Mouse (Mus musculus) CH12.LX (cell line): ENCODE data around the gene Nr1h4. TPM values are rescaled to one million over a fixed set of nuclear protein-coding genes. Genes with fewer than 3 reads are reported as not detected.

Experiments used
- DNase-seq: peaks from one replicate; pipeline ENCODE4 v3.0.0-alpha.2; 2013; ENCODE audit errors: extremely low read depth
- H3K27ac ChIP-seq: 2 replicates; pipeline ENCODE4 v1.5.1; 2012; ENCODE audit warnings: low read depth, mild to moderate bottlenecking, control low read depth, moderate library complexity; ENCODE audit not compliant: insufficient read depth
- H3K27me3 ChIP-seq: replicated peaks from 2 replicates; pipeline ENCODE3; 2012; ENCODE audit warnings: inconsistent platforms
- H3K36me3 ChIP-seq, 2 experiments: replicated peaks in 1 of 2; 2 replicates each; pipeline versions ENCODE3 to v1.6.1; 2012; ENCODE audit warnings: inconsistent platforms in 1 of 2, low read length in 1 of 2, mild to moderate bottlenecking in 1 of 2, mixed read lengths in 1 of 2, moderate library complexity in 1 of 2; ENCODE audit not compliant: control insufficient read depth in 1 of 2, insufficient read depth in 1 of 2
- H3K4me1 ChIP-seq, 2 experiments: 2 replicates each; pipeline ENCODE4 v1.6.1; 2012; ENCODE audit warnings: inconsistent platforms in 1 of 2, moderate library complexity in 1 of 2; ENCODE audit not compliant: insufficient read depth in 2 of 2, control insufficient read depth in 1 of 2
- H3K4me2 ChIP-seq: 2 replicates; pipeline ENCODE4 v1.6.1; 2012; ENCODE audit warnings: low read depth, mild to moderate bottlenecking, control low read depth; ENCODE audit not compliant: poor library complexity, insufficient read depth, severe bottlenecking
- H3K4me3 ChIP-seq, 3 experiments: fragments of 150-350 bp in 1 of 3; sonication (generic) in 1 of 3; replicated peaks in 1 of 3; 2 replicates each; pipeline versions ENCODE3 to v1.5.1; 2011 to 2012; ENCODE audit warnings: low read depth in 2 of 3, low read length in 2 of 3, mild to moderate bottlenecking in 2 of 3, moderate library complexity in 2 of 3, control low read depth in 1 of 3, improper control_type of control experiment in 1 of 3, inconsistent platforms in 1 of 3, mixed read lengths in 1 of 3; ENCODE audit not compliant: poor library complexity in 1 of 3
- H3K79me2 ChIP-seq: replicated peaks from 2 replicates; pipeline ENCODE4 v1.6.1; 2012; ENCODE audit warnings: mild to moderate bottlenecking, moderate library complexity; ENCODE audit not compliant: control insufficient read depth, poor library complexity, insufficient read depth, severe bottlenecking; ENCODE audit errors: extremely low read depth
- H3K9ac ChIP-seq: 2 replicates; pipeline ENCODE4 v1.6.1; 2012; ENCODE audit warnings: low read depth, mild to moderate bottlenecking, control low read depth, moderate library complexity; ENCODE audit not compliant: insufficient read depth
- H3K9me3 ChIP-seq: replicated peaks from 2 replicates; pipeline ENCODE3; 2012; ENCODE audit warnings: low read length, inconsistent platforms, mixed read lengths
- BHLHE40 ChIP-seq: IDR thresholded peaks from 2 replicates; pipeline ENCODE4 v1.6.1; 2011; ENCODE audit warnings: mild to moderate bottlenecking, low read depth, low read length, improper control_type of control experiment
- CHD1 ChIP-seq: IDR thresholded peaks from 2 replicates; pipeline ENCODE4 v1.6.1; 2012; ENCODE audit warnings: low read depth, low read length, improper control_type of control experiment, inconsistent platforms
- CHD2 ChIP-seq: IDR thresholded peaks from 2 replicates; pipeline ENCODE4 v1.6.1; 2011; ENCODE audit warnings: low read length, improper control_type of control experiment
- E2F4 ChIP-seq: IDR thresholded peaks from 2 replicates; pipeline ENCODE4 v1.6.1; 2011; ENCODE audit warnings: low read depth, low read length, improper control_type of control experiment; ENCODE audit not compliant: insufficient replicate concordance
- EP300 ChIP-seq: IDR thresholded peaks from 2 replicates; pipeline ENCODE4 v1.6.1; 2011; ENCODE audit warnings: low read length, improper control_type of control experiment
- ETS1 ChIP-seq: conservative IDR thresholded peaks from 2 replicates; pipeline ENCODE4 v1.6.1; 2012; ENCODE audit warnings: low read depth, mild to moderate bottlenecking, inconsistent platforms, low read length, improper control_type of control experiment, moderate library complexity
- GABPA ChIP-seq: IDR thresholded peaks from 2 replicates; pipeline ENCODE4 v1.6.1; 2012; ENCODE audit warnings: low read depth, low read length, improper control_type of control experiment, inconsistent platforms; ENCODE audit not compliant: insufficient replicate concordance
- IRF4 ChIP-seq: IDR thresholded peaks from 2 replicates; pipeline ENCODE4 v1.6.1; 2014; ENCODE audit warnings: low read depth, mild to moderate bottlenecking, inconsistent platforms, low read length, improper control_type of control experiment
- JUN ChIP-seq: IDR thresholded peaks from 2 replicates; pipeline ENCODE4 v1.6.1; 2011; ENCODE audit warnings: low read depth, mild to moderate bottlenecking, low read length, improper control_type of control experiment, moderate library complexity; ENCODE audit not compliant: insufficient read depth
- JUND ChIP-seq: conservative IDR thresholded peaks from 2 replicates; pipeline ENCODE4 v1.6.1; 2011; ENCODE audit warnings: low read depth, low read length, improper control_type of control experiment
- KAT2A ChIP-seq: IDR thresholded peaks from 2 replicates; pipeline ENCODE4 v1.6.1; 2012; ENCODE audit warnings: low read length, improper control_type of control experiment, inconsistent platforms; ENCODE audit not compliant: insufficient replicate concordance
- MAZ ChIP-seq: IDR thresholded peaks from 2 replicates; pipeline ENCODE4 v1.6.1; 2012; ENCODE audit warnings: low read depth, mild to moderate bottlenecking, inconsistent platforms, low read length, improper control_type of control experiment, moderate library complexity
- MEF2A ChIP-seq: IDR thresholded peaks from 2 replicates; pipeline ENCODE4 v1.6.1; 2014; ENCODE audit warnings: low read depth, mild to moderate bottlenecking, inconsistent platforms, low read length, improper control_type of control experiment, borderline replicate concordance
- MXI1 ChIP-seq: IDR thresholded peaks from 2 replicates; pipeline ENCODE4 v1.6.1; 2011; ENCODE audit warnings: mild to moderate bottlenecking, low read depth, low read length, improper control_type of control experiment
- MYC ChIP-seq: IDR thresholded peaks from 2 replicates; pipeline ENCODE4 v1.6.1; 2011; ENCODE audit warnings: low read depth, mild to moderate bottlenecking, improper control_type of control experiment, low read length
- PAX5 ChIP-seq: IDR thresholded peaks from 2 replicates; pipeline ENCODE4 v1.6.1; 2012; ENCODE audit warnings: low read length, inconsistent platforms, mixed read lengths
- POLR2A ChIP-seq: IDR thresholded peaks from 2 replicates; pipeline ENCODE4 v1.6.1; 2011; ENCODE audit warnings: low read depth, mild to moderate bottlenecking, improper control_type of control experiment, low read length
- POLR2AphosphoS2 ChIP-seq: IDR thresholded peaks from 2 replicates; pipeline ENCODE4 v1.6.1; 2011; ENCODE audit warnings: low read depth, low read length, improper control_type of control experiment
- RAD21 ChIP-seq: IDR thresholded peaks from 2 replicates; pipeline ENCODE4 v1.6.1; 2011; ENCODE audit warnings: low read depth, mild to moderate bottlenecking, low read length, improper control_type of control experiment, moderate library complexity
- RCOR1 ChIP-seq: conservative IDR thresholded peaks from 2 replicates; pipeline ENCODE4 v1.6.1; 2012; ENCODE audit warnings: low read depth, mild to moderate bottlenecking, inconsistent platforms, low read length, improper control_type of control experiment
- TBP ChIP-seq: conservative IDR thresholded peaks from 2 replicates; pipeline ENCODE4 v1.6.1; 2011; ENCODE audit warnings: low read depth, low read length, improper control_type of control experiment
- TCF12 ChIP-seq: IDR thresholded peaks from 2 replicates; pipeline ENCODE4 v1.6.1; 2014; ENCODE audit warnings: low read depth, mild to moderate bottlenecking, inconsistent platforms, low read length, improper control_type of control experiment
- USF1 ChIP-seq: IDR thresholded peaks from 2 replicates; pipeline ENCODE4 v1.6.1; 2014; ENCODE audit warnings: low read depth, mild to moderate bottlenecking, inconsistent platforms, low read length, improper control_type of control experiment
- USF2 ChIP-seq: conservative IDR thresholded peaks from 2 replicates; pipeline ENCODE4 v1.6.1; 2011; ENCODE audit warnings: low read depth, low read length, improper control_type of control experiment
- ZC3H11A ChIP-seq: IDR thresholded peaks from 2 replicates; pipeline ENCODE4 v1.6.1; 2012; ENCODE audit warnings: low read depth, mild to moderate bottlenecking, inconsistent platforms, low read length, improper control_type of control experiment
- ZMIZ1 ChIP-seq: IDR thresholded peaks from 2 replicates; pipeline ENCODE4 v1.6.1; 2012; ENCODE audit warnings: low read depth, mild to moderate bottlenecking, inconsistent platforms, low read length, improper control_type of control experiment
- ZNF384 ChIP-seq: IDR thresholded peaks from 2 replicates; pipeline ENCODE4 v1.6.1; 2012; ENCODE audit warnings: low read depth, low read length, improper control_type of control experiment, inconsistent platforms
- dilution Hi-C: fragments of 300-500 bp; cut with MboI; formaldehyde crosslinking; loops from 2 replicates; pipeline ENCODE4 v1.14.3; 2020; ENCODE audit warnings: low sequenced_read_pairs; ENCODE audit not compliant: extremely low pct_unique_long_range_greater_than_20kb, extremely low pct_ligation_motif_present
- in situ Hi-C: fragments of 300-500 bp; cut with MboI; formaldehyde crosslinking; loops from 3 replicates; pipeline ENCODE4 v1.14.3; 2019; ENCODE audit warnings: low sequenced_read_pairs, low pct_ligation_motif_present, low pct_unique_long_range_greater_than_20kb, mixed read lengths
- polyA plus RNA-seq: library from polyadenylated mRNA; unstranded; fragments of >175 nt; gene quantifications from 2 replicates; pipeline ENCODE4 v1.2.1, GENCODE M21; 2012; ENCODE audit warnings: low read depth; ENCODE audit not compliant: insufficient read length
- total RNA-seq, 2 experiments: library from RNA; depleted of rRNA; stranded (reverse); fragments of 300-350 nt in 1 of 2; fragments of >200 nt in 1 of 2; gene quantifications; 2 replicates each; pipeline ENCODE4 v1.2.3; 2012 to 2014

Gene Nr1h4
- total and polyA plus RNA-seq, 3 experiments = not detected

DNA sequence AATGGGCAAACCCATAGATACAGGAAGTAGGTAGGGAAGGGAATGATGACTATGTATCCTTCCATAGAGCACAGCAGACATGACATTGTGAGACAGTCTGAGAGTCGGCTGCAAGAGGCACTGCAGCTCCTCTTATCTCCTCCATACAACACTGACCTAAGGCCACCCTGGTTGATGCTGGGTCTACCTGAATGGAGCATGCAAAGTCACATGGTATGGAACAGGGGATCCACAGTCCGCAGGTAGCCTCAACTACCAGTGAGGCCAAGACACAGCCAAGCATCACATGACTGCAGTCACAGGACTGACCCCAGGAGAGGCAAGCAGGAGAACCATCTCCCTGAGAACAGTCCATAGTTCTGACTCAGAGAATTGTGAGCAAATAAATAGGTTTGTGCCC is 34.0 kb upstream of the Nr1h4 start:
- in situ Hi-C loops (no loop called here), dilution Hi-C loops (no loop called here)
- Histone ChIP-seq H3K9me3 (peaks cover 5% of the 10 kb centered on the region), H3K79me2 (no peaks in the 10 kb centered on the region), H3K36me3 (no peaks in the 10 kb centered on the region), H3K27me3 (no peaks in the 10 kb centered on the region), H3K4me1 (no peaks in the 10 kb centered on the region), H3K4me3 (no peak overlapping the region), H3K27ac (no peak overlapping the region), H3K4me2 (no peak overlapping the region), H3K9ac (no peak overlapping the region)
- no peak for DNase-seq
- TF ChIP-seq MYC = no peak
- TF ChIP-seq ETS1 = no peak
- TF ChIP-seq ZNF384 = no peak
- TF ChIP-seq CHD1 = no peak
- TF ChIP-seq IRF4 = no peak
- TF ChIP-seq POLR2A = no peak
- no peak for TF ChIP-seq JUND
- no peak for TF ChIP-seq MEF2A
- TF ChIP-seq POLR2AphosphoS2 = no peak
- TF ChIP-seq USF1 = no peak
- no peak for TF ChIP-seq EP300
- TF ChIP-seq RCOR1 = no peak
- TF ChIP-seq KAT2A = no peak
- no peak for TF ChIP-seq RAD21
- no peak for TF ChIP-seq TCF12
- TF ChIP-seq CHD2 = no peak
- TF ChIP-seq JUN = no peak
- no peak for TF ChIP-seq BHLHE40
- no peak for TF ChIP-seq PAX5
- TF ChIP-seq GABPA = no peak

DNA sequence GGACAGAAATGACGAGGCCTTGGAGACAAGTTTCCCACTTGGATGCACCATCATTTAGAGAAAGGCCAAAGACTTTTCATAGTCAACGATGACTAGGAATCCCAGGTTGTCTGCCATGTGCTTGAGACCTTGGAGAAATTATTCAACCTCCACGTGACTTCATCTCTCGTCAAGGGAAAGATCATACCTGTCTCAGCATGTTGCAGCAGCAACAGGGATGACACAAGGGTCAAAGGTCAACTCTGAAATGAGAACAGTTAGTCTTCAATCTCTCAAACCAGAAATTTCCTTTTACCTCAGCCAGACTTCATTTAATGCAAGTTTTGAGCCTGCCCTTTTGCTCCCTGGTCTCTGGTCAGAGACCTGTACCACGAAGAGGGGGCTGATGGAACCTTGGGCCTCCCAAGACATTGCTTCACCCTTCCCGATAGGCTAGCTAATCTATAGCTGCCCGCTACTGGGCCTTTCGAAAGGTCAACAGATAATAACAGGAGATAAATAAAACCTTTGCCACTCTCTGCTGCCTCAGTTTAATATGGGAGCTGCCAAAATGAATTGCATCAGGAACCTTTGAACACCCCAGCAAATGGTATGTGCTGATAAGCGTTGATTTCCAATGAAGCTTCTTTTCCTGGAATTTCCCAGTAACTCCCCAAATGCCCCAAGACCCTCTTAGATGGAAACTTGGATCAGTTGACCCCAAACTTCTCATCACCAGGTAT is 32.1 kb upstream of the Nr1h4 start:
- H3K27ac ChIP-seq = no peak overlapping the region
- no peaks in the 10 kb centered on the region for H3K36me3 ChIP-seq
- TF ChIP-seq ZNF384 (no peak), ZMIZ1 (no peak), E2F4 (no peak), CHD2 (no peak), TBP (no peak), USF2 (no peak), JUND (no peak), ZC3H11A (no peak), EP300 (no peak), BHLHE40 (no peak), MAZ (no peak), MXI1 (no peak)
- H3K27me3 ChIP-seq = no peaks in the 10 kb centered on the region
- H3K9me3 ChIP-seq = peaks cover 5% of the 10 kb centered on the region
- H3K4me2 ChIP-seq = no peak overlapping the region
- DNase-seq = no peak
- H3K4me3 ChIP-seq = no peak overlapping the region
- dilution Hi-C loops = no loop called here
- no peaks in the 10 kb centered on the region for H3K4me1 ChIP-seq
- H3K9ac ChIP-seq = no peak overlapping the region
- in situ Hi-C loops = no loop called here
- H3K79me2 ChIP-seq = no peaks in the 10 kb centered on the region
